Mouse (Mus musculus): Measurements from ENCODE around the gene Zbtb20. TPM values are rescaled to one million over a fixed set of nuclear protein-coding genes. Genes with fewer than 3 reads are reported as not detected.

The Zbtb20 gene
- polyA plus RNA-seq, 1 experiment = 13.7 TPM

DNA sequence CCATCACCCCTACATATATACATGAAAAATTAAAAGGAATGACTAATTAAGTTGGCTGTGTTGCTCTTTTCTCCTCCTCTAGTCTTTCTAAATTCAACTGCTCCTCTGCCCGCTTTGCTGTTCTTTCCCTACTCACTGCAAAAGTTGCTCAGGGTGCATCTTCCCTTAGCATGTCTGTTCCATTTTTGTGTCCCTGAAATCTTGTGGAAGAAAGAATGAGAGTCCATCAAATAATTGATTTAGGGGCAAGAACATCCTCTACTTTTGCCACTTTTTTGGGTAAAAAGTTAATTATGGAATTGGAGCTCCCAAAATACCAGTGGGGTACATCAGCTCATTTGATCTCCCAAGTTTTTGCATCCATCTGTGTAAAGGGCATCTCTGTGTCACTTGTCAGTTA, 628.9 kb downstream of the Zbtb20 start:
- Histone ChIP-seq H3K4me3 (ENCODE audit: insufficient read depth, low read length) (no peak overlapping the region), H3K4me1 (ENCODE audit: control insufficient read depth, insufficient read depth, low read length) (peaks cover 5% of the 10 kb centered on the region), H3K27ac (ENCODE audit: insufficient read depth, low read length) (no peak overlapping the region)
- TF ChIP-seq CTCF (IDR thresholded peaks at IDR 0.05; ENCODE audit: borderline replicate concordance, insufficient read depth, low read length) = no peak
- no peak for TF ChIP-seq POLR2A (IDR thresholded peaks at IDR 0.05; ENCODE audit: low read depth, low read length)

DNA sequence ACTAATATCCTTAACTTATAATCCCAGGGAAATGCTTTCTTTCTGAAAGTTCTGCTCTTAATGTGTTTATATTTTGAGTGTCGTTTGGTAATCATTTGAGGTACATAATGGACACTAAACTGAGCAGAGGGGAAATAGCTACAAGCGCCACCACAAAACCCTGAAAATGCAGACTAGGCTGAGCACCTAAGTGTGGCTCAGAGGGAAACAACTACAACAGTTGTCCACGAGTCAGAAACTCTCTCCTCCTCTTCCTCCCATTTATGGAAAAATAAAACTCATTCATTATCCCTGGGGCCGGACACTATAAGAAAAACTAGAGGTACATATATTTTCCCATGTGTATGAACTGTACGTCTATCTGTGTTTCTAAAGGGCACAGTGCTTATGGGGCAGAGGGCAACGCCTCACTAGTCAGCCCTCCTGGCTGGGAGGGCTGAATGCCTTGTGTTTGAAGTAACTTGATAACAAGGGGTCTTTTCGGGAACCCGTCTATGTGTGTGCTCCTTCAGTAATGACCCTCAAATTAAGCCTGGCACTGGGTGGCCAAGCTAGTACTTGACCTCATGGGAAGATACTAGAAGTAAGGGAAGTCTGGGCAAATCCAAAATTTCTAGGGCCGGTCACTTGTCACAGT, 629.8 kb downstream of the Zbtb20 start:
- Histone ChIP-seq H3K4me3 (ENCODE audit: insufficient read depth, low read length) (no peak overlapping the region), H3K4me1 (ENCODE audit: control insufficient read depth, insufficient read depth, low read length) (peaks cover under 1% of the 10 kb centered on the region; the same call in 1 of the 2 replicates), H3K27ac (ENCODE audit: insufficient read depth, low read length) (no peak overlapping the region)
- TF ChIP-seq POLR2A (IDR thresholded peaks at IDR 0.05; ENCODE audit: low read depth, low read length) = no peak
- no peak for TF ChIP-seq CTCF (IDR thresholded peaks at IDR 0.05; ENCODE audit: borderline replicate concordance, insufficient read depth, low read length)

DNA sequence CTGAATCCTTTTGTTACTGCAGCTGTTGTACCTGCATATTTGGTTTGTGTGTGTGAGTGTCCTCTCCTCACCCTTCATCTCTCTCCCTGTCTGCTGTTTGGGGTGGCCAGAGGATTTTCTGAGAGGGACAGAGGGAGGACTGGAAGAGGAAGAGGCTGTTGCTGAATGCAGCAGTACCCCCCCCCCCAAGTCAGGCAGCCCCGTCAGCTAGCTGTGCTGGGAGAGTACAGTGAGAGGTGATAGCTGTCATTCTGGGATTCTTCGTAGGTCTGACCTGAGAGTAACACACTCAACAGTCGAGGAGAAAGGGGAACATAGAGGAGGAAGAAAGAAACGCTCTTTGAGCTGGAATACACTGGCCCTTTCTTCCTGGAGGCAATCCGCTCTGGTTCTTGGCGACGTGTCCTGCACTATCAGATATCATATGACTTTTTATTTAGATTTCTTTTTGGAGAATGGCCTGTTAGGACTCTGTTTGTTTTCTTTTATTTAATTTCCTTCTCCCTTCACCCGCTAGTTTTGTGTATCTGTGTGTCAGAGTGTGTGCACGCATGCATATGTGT, 630.6 kb downstream of the Zbtb20 start:
- H3K4me1 ChIP-seq (ENCODE audit: control insufficient read depth, insufficient read depth, low read length) = no peaks in the 10 kb centered on the region; the same call in 1 of the 2 replicates
- no peak overlapping the region for H3K27ac ChIP-seq (ENCODE audit: insufficient read depth, low read length)
- H3K4me3 ChIP-seq (ENCODE audit: insufficient read depth, low read length) = no peak overlapping the region
- TF ChIP-seq POLR2A (IDR thresholded peaks at IDR 0.05; ENCODE audit: low read depth, low read length) = no peak
- TF ChIP-seq CTCF (IDR thresholded peaks at IDR 0.05; ENCODE audit: borderline replicate concordance, insufficient read depth, low read length) = no peak

DNA sequence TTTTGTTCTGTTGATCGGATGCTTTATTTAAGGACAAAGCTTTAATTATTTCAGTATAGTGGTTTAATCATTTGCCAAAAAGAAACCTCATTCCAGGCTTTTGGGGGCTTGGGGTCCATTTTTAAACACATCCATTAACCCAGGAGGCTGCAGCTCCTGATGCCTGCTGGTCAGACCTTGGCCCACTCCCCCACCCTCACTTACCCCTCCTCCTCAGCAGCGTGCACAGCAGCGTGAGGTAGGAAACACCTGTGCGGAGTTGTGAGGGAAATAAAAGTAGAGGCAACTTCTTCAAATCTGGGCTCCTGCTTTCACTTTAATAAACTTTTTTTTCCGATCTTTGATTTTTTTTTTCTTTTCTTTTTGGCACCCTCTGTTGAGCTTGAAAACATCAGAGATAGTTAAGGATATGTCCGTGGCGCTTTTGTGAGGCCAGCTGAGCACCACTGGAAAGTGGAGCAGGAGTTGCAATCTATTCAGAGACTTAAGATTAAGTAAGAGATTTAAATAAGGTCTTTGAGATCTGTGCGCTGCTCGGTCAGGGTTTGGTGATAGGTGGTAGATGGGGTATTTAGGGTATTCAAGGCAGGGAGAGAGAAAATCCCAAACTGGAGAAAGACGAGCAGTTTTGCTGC, 631.2 kb downstream of the Zbtb20 start:
- Histone ChIP-seq H3K4me3 (ENCODE audit: insufficient read depth, low read length) (no peak overlapping the region), H3K27ac (ENCODE audit: insufficient read depth, low read length) (no peak overlapping the region), H3K4me1 (ENCODE audit: control insufficient read depth, insufficient read depth, low read length) (no peaks in the 10 kb centered on the region)
- TF ChIP-seq CTCF (IDR thresholded peaks at IDR 0.05; ENCODE audit: borderline replicate concordance, insufficient read depth, low read length) (no peak), POLR2A (IDR thresholded peaks at IDR 0.05; ENCODE audit: low read depth, low read length) (no peak)

DNA sequence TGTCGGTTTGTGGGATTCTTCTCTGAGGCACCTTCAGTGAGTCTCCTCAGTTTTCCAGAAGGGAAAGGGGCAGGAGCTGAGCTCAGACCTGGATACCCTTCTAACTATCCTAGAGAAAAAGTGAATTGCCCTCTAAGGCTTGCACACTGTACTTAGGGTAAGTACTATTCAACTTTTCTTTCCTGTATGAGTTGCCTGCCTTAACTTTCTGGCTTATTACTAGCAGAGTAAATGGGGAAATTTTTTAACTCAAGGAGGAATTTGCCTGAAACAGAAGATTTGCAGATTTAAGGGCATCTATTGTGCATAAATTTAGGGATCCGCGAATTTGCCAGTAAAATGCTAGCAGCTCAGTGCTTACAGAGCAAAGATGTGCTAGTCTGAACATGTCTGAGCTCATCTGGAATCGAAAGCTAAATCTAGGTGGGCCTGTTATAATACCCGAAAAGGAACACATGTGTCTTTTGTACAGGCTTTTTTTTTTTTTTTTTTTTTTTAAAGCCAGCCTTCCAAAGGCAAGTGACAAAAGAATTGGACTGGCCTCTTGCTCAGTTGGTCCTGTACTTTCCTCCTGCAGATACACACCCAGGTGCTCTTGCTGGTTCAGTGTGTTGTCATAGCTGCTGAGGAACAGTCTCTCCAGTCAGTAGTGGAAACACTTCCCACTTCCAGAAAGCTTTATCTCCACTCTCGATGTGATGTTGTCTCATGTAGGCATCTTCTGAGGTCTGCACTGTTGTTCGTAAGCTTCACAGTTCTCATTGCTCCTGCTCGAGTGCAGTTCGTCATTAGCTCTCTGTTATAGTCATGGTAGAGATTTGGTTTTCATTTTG, 632.7 kb downstream of the Zbtb20 start:
- Histone ChIP-seq H3K4me1 (ENCODE audit: control insufficient read depth, insufficient read depth, low read length) (no peaks in the 10 kb centered on the region), H3K4me3 (ENCODE audit: insufficient read depth, low read length) (no peak overlapping the region), H3K27ac (ENCODE audit: insufficient read depth, low read length) (no peak overlapping the region)
- TF ChIP-seq POLR2A (IDR thresholded peaks at IDR 0.05; ENCODE audit: low read depth, low read length) = no peak
- no peak for TF ChIP-seq CTCF (IDR thresholded peaks at IDR 0.05; ENCODE audit: borderline replicate concordance, insufficient read depth, low read length)

DNA sequence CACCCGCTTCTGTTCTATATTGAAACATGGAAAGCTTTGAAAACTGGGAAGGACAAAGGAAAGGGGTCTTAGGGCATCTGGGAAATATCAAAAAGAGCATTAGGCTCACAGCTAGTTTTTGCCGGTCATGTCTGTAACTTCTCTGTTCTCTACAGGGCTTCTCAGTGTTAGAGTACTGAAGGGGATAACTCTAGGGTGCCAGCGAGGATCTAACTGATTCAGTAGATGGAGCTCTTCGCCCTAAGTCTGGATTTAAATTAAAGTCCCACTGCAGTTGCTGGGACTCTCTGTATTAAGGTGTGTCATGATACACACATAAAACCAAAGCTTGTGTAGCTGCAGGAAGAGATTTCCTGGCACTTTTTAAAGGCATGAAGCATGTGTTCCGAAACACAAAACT, 634.8 kb downstream of the Zbtb20 start:
- TF ChIP-seq POLR2A (IDR thresholded peaks at IDR 0.05; ENCODE audit: low read depth, low read length) (no peak), CTCF (IDR thresholded peaks at IDR 0.05; ENCODE audit: borderline replicate concordance, insufficient read depth, low read length) (no peak)
- H3K4me1 ChIP-seq (ENCODE audit: control insufficient read depth, insufficient read depth, low read length) = peaks cover 4% of the 10 kb centered on the region
- H3K27ac ChIP-seq (ENCODE audit: insufficient read depth, low read length) = no peak overlapping the region
- no peak overlapping the region for H3K4me3 ChIP-seq (ENCODE audit: insufficient read depth, low read length)

DNA sequence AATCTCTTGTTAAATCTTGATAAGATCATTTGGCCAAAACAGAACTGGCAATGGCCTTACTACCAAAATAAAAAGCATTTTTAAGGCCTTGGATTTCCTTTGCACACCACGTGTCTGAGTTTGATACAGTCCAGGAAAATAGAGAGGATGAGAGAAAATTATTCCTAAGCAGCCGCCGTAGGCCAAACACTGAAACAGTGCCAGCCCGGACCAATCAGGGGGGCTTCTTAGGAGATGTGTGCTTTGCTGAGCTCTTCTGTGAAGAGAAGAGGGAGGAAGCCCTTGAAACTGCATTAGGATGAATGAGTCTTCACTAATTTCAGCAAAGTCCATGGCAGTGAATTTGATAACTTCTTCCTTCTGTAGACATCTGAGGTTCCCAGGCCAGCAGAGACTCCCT, 635.9 kb downstream of the Zbtb20 start:
- TF ChIP-seq POLR2A (IDR thresholded peaks at IDR 0.05; ENCODE audit: low read depth, low read length) (no peak), CTCF (IDR thresholded peaks at IDR 0.05; ENCODE audit: borderline replicate concordance, insufficient read depth, low read length) (no peak)
- Histone ChIP-seq H3K4me1 (ENCODE audit: control insufficient read depth, insufficient read depth, low read length) (peaks cover 8% of the 10 kb centered on the region), H3K4me3 (ENCODE audit: insufficient read depth, low read length) (no peak overlapping the region), H3K27ac (ENCODE audit: insufficient read depth, low read length) (no peak overlapping the region)

DNA sequence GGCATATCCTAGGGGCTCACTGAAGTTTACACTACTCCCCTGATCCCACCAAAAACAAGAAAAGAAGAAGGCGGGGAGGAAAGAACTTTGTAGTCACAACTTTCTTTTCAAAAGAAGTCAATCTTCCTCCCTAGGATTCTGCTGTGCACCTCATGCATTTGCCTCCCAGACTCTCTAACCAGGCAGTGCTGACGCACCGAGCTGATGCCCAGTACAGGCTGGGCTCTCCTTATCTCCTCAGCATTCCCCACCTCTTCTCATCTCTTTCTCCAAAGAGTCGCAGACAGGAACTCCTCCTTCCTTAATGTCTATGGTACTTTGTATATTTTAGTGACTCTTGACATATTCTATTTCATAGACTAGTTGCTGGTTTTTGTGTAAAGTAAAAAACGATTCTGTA, 638.3 kb downstream of the Zbtb20 start:
- no peak for TF ChIP-seq POLR2A (IDR thresholded peaks at IDR 0.05; ENCODE audit: low read depth, low read length)
- TF ChIP-seq CTCF (IDR thresholded peaks at IDR 0.05; ENCODE audit: borderline replicate concordance, insufficient read depth, low read length) = no peak

DNA sequence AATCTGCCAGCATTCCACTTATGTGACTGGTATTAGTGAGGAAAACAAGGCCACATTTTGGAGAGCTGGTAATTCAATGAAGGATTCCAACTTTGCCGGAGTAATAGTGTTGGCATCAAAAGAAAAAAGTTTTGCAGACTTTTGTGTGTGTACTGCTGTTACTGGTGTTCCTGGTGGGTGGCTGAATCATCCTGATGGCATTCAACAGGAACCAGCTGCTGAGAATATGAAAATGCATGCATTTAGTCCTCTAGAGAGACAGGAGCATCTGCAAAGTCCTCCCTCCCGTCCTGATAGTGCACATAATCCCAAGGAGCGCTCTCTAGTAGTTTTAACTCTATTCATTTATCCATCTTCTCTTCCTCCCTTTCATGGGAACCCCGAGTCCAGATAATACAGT, 639.9 kb downstream of the Zbtb20 start:
- no peak overlapping the region for H3K4me3 ChIP-seq (ENCODE audit: insufficient read depth, low read length)
- TF ChIP-seq POLR2A (IDR thresholded peaks at IDR 0.05; ENCODE audit: low read depth, low read length) (no peak), CTCF (IDR thresholded peaks at IDR 0.05; ENCODE audit: borderline replicate concordance, insufficient read depth, low read length) (no peak)
- H3K4me1 ChIP-seq (ENCODE audit: control insufficient read depth, insufficient read depth, low read length) = peaks cover 8% of the 10 kb centered on the region
- H3K27ac ChIP-seq (ENCODE audit: insufficient read depth, low read length) = no peak overlapping the region

More for the DNA sequence above, 638.3 kb downstream of the Zbtb20 start:
- Histone ChIP-seq H3K27ac (ENCODE audit: insufficient read depth, low read length) (no peak overlapping the region), H3K4me3 (ENCODE audit: insufficient read depth, low read length) (no peak overlapping the region), H3K4me1 (ENCODE audit: control insufficient read depth, insufficient read depth, low read length) (peaks cover 8% of the 10 kb centered on the region)
